ENCODE assay signal across 8 mouse cellular contexts in the genomic region with DNA sequence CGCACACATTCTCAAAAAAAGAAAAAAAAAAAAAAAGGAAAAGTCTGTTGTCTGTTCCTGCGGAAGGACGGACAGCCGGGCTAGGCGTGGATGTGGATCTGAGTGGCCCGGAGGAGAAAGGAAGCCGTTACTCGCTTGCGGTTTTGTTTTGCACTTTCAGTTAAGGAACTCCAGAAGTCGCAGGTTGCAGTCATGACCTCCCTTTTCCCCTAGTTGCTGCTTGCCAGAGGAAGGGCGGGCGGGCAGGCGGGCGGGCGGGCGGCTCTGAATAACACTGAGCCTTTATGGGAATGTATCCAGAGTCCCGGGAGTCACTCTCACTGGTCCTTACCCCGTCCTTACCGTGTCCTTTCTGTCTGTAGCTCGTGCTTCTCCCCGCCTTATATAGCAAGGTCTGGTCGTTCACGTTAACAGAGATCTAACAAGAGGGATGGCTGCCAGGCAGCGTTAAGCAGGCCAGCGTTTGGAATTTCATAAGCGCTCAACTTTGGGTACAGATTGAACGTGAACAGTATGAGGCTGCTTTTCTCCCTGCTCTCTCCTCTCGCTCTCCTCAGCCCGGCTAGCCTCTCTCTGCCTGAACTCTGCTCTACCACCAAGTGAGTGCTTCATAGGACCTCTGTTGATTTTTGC.
DNase-seq lines count a peak whose midpoint lies in the region; ATAC-seq and TF ChIP-seq lines count a peak whose summit lies in the region.

No protein-coding gene starts in this region.

- peak overlapping the region; percentile 4 to 27; a peak in 3 of 4 replicates for H3K4me3 ChIP-seq in ES-E14 (ENCODE audit: insufficient read depth in 1 of 2, low read depth in 1 of 2, low read length in 2 of 2, poor library complexity in 1 of 2, severe bottlenecking in 1 of 2)
- peak overlapping the region; percentile 71 for H3K4me3 ChIP-seq in brown adipose tissue, adult 24 weeks (ENCODE audit: insufficient read depth, low read depth, low read length)
- peak overlapping the region; percentile 46 for H3K4me3 ChIP-seq in liver, embryonic 13.5 days (replicated peaks)
- no peak overlapping the region for H3K4me3 ChIP-seq in myocyte

- H3K4me1 ChIP-seq in ES-E14 (ENCODE audit: control insufficient read depth in 2 of 2, insufficient read depth in 2 of 2, low read length in 2 of 2, poor library complexity in 1 of 2), result peaks cover 9 to 15% of the 10 kb centered on the region in 2 experiments; a peak in 3 of 4 replicates
- peaks cover 29% of the 10 kb centered on the region for H3K4me1 ChIP-seq in brown adipose tissue, adult 24 weeks (ENCODE audit: control insufficient read depth, insufficient read depth, insufficient read length, low read length)
- peaks cover 58% of the 10 kb centered on the region for H3K4me1 ChIP-seq in liver, embryonic 13.5 days (replicated peaks)

- H3K27ac ChIP-seq in ES-E14 (ENCODE audit: insufficient read depth, low read depth, low read length, poor library complexity, severe bottlenecking), result no peak overlapping the region
- peak overlapping the region; percentile 91 for H3K27ac ChIP-seq in brown adipose tissue, adult 24 weeks (replicated peaks; ENCODE audit: low read depth, low read length)
- H3K27ac ChIP-seq in liver, embryonic 13.5 days, result peak overlapping the region; percentile 79

- H3K27me3 ChIP-seq in liver, embryonic 13.5 days, result 0 out of 2 replicates have a peak, but pooled peaks cover 3% of the 10 kb centered on the region
- H3K27me3 ChIP-seq in myocyte (ENCODE audit: control insufficient read depth, insufficient read depth, insufficient read length), result no peaks in the 10 kb centered on the region

- H3K79me2 ChIP-seq in myocyte (ENCODE audit: control insufficient read depth, insufficient read depth), result no peaks in the 10 kb centered on the region

- H3K9me3 ChIP-seq in ES-E14 (ENCODE audit: control insufficient read depth, insufficient read depth, low read depth, low read length), result no peaks in the 10 kb centered on the region
- no peaks in the 10 kb centered on the region for H3K9me3 ChIP-seq in liver, embryonic 13.5 days (replicated peaks)

- WGBS in liver, embryonic 13.5 days (ENCODE audit: insufficient replicate concordance), result 5% methylated on average over 29 of the region's 29 CpGs

- no peak overlapping the region for H3ac ChIP-seq in myocyte (ENCODE audit: control insufficient read depth, insufficient read length)

- TF ChIP-seq POLR2A in myocyte (IDR thresholded peaks at IDR 0.05; ENCODE audit: insufficient read length, low read depth), result no peak

- DNase-seq in ES-E14 (ENCODE audit: low read depth, low spot score), result no peak
- peak; percentile 52 to 60 for DNase-seq in gastrocnemius, postnatal 36 days
- DNase-seq in induced T-regulatory cell, adult 2 months (ENCODE audit: low read depth), result peak; percentile 64
- DNase-seq in liver, embryonic 13.5 days, result no peak
- no peak for DNase-seq in cerebellum, adult 11-12 months
- DNase-seq in frontal cortex, postnatal 25 days (ENCODE audit: low spot score in 2 of 2), result no peak

- in situ Hi-C loops in ES-E14 (cut with MboI; ENCODE audit: low sequenced_read_pairs in 2 of 2, unreplicated experiment in 2 of 2), result no loop called here

- H3K36me3 ChIP-seq in ES-E14 (ENCODE audit: control insufficient read depth, insufficient read depth, low read length, poor library complexity, severe bottlenecking) (peaks cover 3% of the 10 kb centered on the region; the same call in 1 of the 2 replicates), myocyte (ENCODE audit: control insufficient read depth, insufficient read depth) (no peaks in the 10 kb centered on the region)
- peaks cover 3% of the 10 kb centered on the region; the same call in 1 of the 2 replicates for H3K36me3 ChIP-seq in liver, embryonic 13.5 days

- H3K4me2 ChIP-seq in liver, embryonic 13.5 days, result peak overlapping the region; percentile 68
- H3K4me2 ChIP-seq in myocyte (ENCODE audit: low read depth), result peak overlapping the region; percentile 44

- H3K9ac ChIP-seq in ES-E14 (ENCODE audit: insufficient read depth, low read depth, low read length, poor library complexity, severe bottlenecking), result no peak overlapping the region; the same call in 1 of the 2 replicates
- H3K9ac ChIP-seq in liver, embryonic 13.5 days, result peak overlapping the region; percentile 65

- intact Hi-C loops in gastrocnemius, postnatal 36 days (cut with DNase I), result loop anchor here (5.0 kb wide), 1 partner anchor 35 kb away; no protein-coding TSS in a partner anchor

- peak; percentile 41 for ATAC-seq in liver, embryonic 13.5 days (ENCODE audit: low read depth)

TF ChIP-seq in ES-E14, 5 proteins besides CTCF, POLR2A, EP300 and RAD21:
- TF ChIP-seq CHD2 (IDR thresholded peaks at IDR 0.05; ENCODE audit: low read depth, low read length) (no peak), ZC3H11A (IDR thresholded peaks at IDR 0.05; ENCODE audit: borderline replicate concordance, low read depth, low read length) (no peak), ZNF384 (IDR thresholded peaks at IDR 0.05; ENCODE audit: low read depth, low read length) (no peak), HCFC1 (IDR thresholded peaks at IDR 0.05; ENCODE audit: borderline replicate concordance, insufficient read depth, low read length) (no peak), MAFK (IDR thresholded peaks at IDR 0.05; ENCODE audit: insufficient read depth, low read depth, low read length) (no peak)
TF ChIP-seq in ES-E14: peak in this region for 0.

TF ChIP-seq in myocyte, 11 proteins besides CTCF, POLR2A, EP300 and RAD21:
- TF ChIP-seq TCF3 (IDR thresholded peaks at IDR 0.05; ENCODE audit: insufficient read length, low read depth), result no peak
- no peak for TF ChIP-seq E2F4 (IDR thresholded peaks at IDR 0.05; ENCODE audit: insufficient read depth)
- no peak for TF ChIP-seq REST (IDR thresholded peaks at IDR 0.05; ENCODE audit: insufficient read depth, insufficient read length)
- TF ChIP-seq MYOG (IDR thresholded peaks at IDR 0.05; ENCODE audit: control insufficient read depth in 1 of 3, insufficient read depth in 1 of 3, insufficient read length in 2 of 3, low read depth in 2 of 3), result no peak
- no peak for TF ChIP-seq POLR2AphosphoS2 (IDR thresholded peaks at IDR 0.05; ENCODE audit: insufficient read length, low read depth)
- TF ChIP-seq USF1 (IDR thresholded peaks at IDR 0.05; ENCODE audit: low read depth), result no peak
- TF ChIP-seq MYOD1 (IDR thresholded peaks at IDR 0.05; ENCODE audit: control insufficient read depth in 1 of 3, insufficient read length in 2 of 3, low read depth in 2 of 3), result no peak
- no peak for TF ChIP-seq MAX (IDR thresholded peaks at IDR 0.05; ENCODE audit: low read depth)
- TF ChIP-seq CEBPB (IDR thresholded peaks at IDR 0.05; ENCODE audit: insufficient read depth, poor library complexity, severe bottlenecking), result no peak

Comparison
In these comparisons a context has a peak if more than half of its experiments do, and no peak if none do; other contexts are left out.
1. DNase-seq: peak in gastrocnemius, postnatal 36 days (2 of 2) and induced T-regulatory cell, adult 2 months (single experiment); none in ES-E14 (single experiment), liver, embryonic 13.5 days (single experiment), cerebellum, adult 11-12 months (single experiment) and frontal cortex, postnatal 25 days (0 of 2).